Mouse (Mus musculus) liver, embryonic 11.5 days (tissue): ENCODE data around the gene Cacna2d4. TPM values are rescaled to one million over a fixed set of nuclear protein-coding genes. Genes with fewer than 3 reads are reported as not detected.

Source experiments
- ATAC-seq: fragments of 200-750 bp; cut with Nextera tagmentation; replicated peaks from 2 replicates; pipeline ENCODE4 v1.8.0; 2017; ENCODE audit warnings: moderate number of reproducible peaks, mild to moderate bottlenecking, moderate TSS enrichment, moderate library complexity; ENCODE audit not compliant: low FRiP score
- DNase-seq: peaks from one replicate; pipeline ENCODE4 v3.0.0-alpha.2; 2017; ENCODE audit warnings: low spot score
- H3K27ac ChIP-seq: fragments of 300-500 bp; sonication (generic); 2 replicates; pipeline ENCODE4 v1.5.1; 2014; ENCODE audit warnings: mild to moderate bottlenecking, low read depth, low read length, control low read depth
- H3K27me3 ChIP-seq: fragments of 300-500 bp; sonication (generic); replicated peaks from 2 replicates; pipeline ENCODE4 v1.6.1; 2014; ENCODE audit warnings: low read length, mixed read lengths; ENCODE audit not compliant: control insufficient read depth, insufficient read depth
- H3K36me3 ChIP-seq: fragments of 300-500 bp; sonication (generic); 2 replicates; pipeline ENCODE4 v1.6.1; 2014; ENCODE audit warnings: mild to moderate bottlenecking, low read length, moderate library complexity, mixed read lengths; ENCODE audit not compliant: control insufficient read depth, insufficient read depth
- H3K4me1 ChIP-seq: fragments of 300-500 bp; sonication (generic); replicated peaks from 2 replicates; pipeline ENCODE4 v1.6.1; 2014; ENCODE audit warnings: low read length, mixed read lengths; ENCODE audit not compliant: control insufficient read depth, insufficient read depth
- H3K4me2 ChIP-seq: fragments of 300-500 bp; sonication (generic); 2 replicates; pipeline ENCODE4 v1.6.1; 2014; ENCODE audit warnings: mild to moderate bottlenecking, control low read depth, moderate library complexity
- H3K4me3 ChIP-seq: fragments of 300-500 bp; sonication (generic); 2 replicates; pipeline ENCODE4 v1.5.1; 2014; ENCODE audit warnings: low read depth, low read length, control low read depth
- H3K9ac ChIP-seq: fragments of 300-500 bp; sonication (generic); 2 replicates; pipeline ENCODE4 v1.6.1; 2014; ENCODE audit warnings: low read depth, low read length, control low read depth
- H3K9me3 ChIP-seq: fragments of 300-500 bp; sonication (generic); 2 replicates; pipeline ENCODE4 v1.6.1; 2016; ENCODE audit warnings: low read length, inconsistent platforms, mixed read lengths; ENCODE audit not compliant: control insufficient read depth
- WGBS: fragments of 180-500 bp; shearing (Covaris S2); extraction: QIAGEN DNeasy Blood & Tissue Kit; methylation state at CpG from one replicate; pipeline ENCODE4 v1.1.7; 2014; 5-methylcytosine and 5-hydroxymethylcytosine counted together
- polyA plus RNA-seq: library from polyadenylated mRNA; unstranded; fragments of >200 nt; fragmentation: Nextera tagmentation; extraction: Ambion mirVana; gene quantifications from 2 replicates; pipeline ENCODE4 v1.2.1, GENCODE M21; 2014

Cacna2d4 gene
- polyA plus RNA-seq, 1 experiment from 2014 or later = not detected

DNA sequence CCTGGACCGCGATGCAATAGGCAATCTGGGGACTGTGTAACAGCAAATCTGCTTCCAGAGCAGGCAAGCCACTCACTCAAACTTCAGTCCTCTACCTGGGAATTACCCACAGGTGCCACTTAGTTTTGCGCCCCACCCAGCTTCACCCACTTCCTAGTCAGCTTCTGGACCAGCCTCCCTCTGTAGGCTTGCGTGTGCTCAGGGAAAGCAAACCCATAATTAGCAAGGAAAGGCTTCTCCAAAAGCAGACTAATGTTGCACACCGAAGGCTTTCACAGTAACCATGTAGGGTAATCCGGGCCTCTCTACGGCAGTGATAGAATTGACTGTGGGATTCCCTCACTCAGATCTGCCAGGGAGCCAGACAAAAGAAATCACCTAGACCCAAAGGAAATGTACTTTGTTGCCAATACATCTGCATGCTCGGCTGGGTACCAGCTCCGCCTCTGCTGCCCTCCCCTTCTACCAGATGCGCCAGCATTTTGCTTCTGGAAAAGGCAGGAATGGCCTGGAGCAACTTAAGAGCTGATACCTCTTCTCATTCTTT, 71.6 kb downstream of the Cacna2d4 start:
- no peaks in the 10 kb centered on the region for H3K9me3 ChIP-seq
- H3K9ac ChIP-seq = no peak overlapping the region
- H3K4me2 ChIP-seq = no peak overlapping the region
- no peaks in the 10 kb centered on the region for H3K4me1 ChIP-seq
- H3K36me3 ChIP-seq = no peaks in the 10 kb centered on the region
- no peak overlapping the region for H3K4me3 ChIP-seq
- no peak overlapping the region for H3K27ac ChIP-seq
- ATAC-seq = no peak
- H3K27me3 ChIP-seq = no peaks in the 10 kb centered on the region; the same call in 1 of the 2 replicates
- no peak for DNase-seq
- 66% methylated on average over 10 of the region's 10 CpGs for WGBS

DNA sequence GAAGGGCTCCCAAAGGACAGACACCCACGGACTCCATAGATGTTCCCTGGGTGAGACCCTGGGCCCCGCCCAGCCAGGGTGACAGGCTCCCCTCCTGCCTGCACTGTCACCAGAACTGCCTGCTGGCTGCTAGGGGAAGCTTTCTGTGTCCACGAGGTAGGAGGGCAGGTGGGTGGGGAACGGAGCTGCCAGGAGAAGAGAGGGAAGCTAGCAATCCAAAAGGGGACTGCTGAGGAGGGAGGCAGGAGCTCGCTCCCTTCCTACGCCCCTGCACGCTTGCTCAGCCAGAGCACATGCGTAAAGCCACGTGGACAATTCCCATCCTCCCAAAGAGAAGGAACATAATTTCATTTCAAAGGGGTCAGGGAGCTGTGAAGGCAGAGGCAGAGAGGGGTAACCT, 73.8 kb downstream of the Cacna2d4 start:
- ATAC-seq (no peak), DNase-seq (no peak)
- WGBS = 58% methylated on average over 9 of the region's 9 CpGs
- H3K36me3 ChIP-seq = no peaks in the 10 kb centered on the region
- H3K9me3 ChIP-seq = no peaks in the 10 kb centered on the region
- H3K4me2 ChIP-seq = no peak overlapping the region
- H3K4me3 ChIP-seq = no peak overlapping the region
- no peaks in the 10 kb centered on the region; the same call in 1 of the 2 replicates for H3K27me3 ChIP-seq
- no peak overlapping the region for H3K9ac ChIP-seq
- no peak overlapping the region for H3K27ac ChIP-seq
- H3K4me1 ChIP-seq = no peaks in the 10 kb centered on the region

DNA sequence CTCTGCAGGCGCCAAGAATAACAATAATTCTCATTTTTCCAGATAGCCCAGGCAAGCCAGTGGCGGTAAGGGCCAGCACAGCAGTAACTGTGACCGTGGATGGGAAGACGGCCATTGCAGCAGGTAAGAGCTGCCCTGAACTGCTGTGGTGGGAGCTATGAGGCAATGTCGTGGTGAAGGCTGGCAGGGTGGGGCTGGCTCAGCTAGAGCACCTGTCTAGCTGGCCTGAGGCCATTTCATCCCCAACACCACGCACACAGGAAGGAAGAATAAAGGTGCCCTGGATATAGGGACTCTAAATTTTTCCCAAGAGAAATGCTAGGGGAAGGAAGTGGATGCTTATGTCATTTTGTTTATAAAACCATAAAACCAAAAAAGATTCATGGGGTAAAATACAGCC, 76.1 kb downstream of the Cacna2d4 start:
- WGBS = 74% methylated on average over 6 of the region's 6 CpGs
- Histone ChIP-seq H3K36me3 (no peaks in the 10 kb centered on the region), H3K9ac (no peak overlapping the region), H3K27me3 (no peaks in the 10 kb centered on the region; the same call in 1 of the 2 replicates), H3K4me3 (no peak overlapping the region), H3K4me2 (no peak overlapping the region), H3K9me3 (no peaks in the 10 kb centered on the region), H3K27ac (no peak overlapping the region), H3K4me1 (no peaks in the 10 kb centered on the region)
- ATAC-seq = no peak
- no peak for DNase-seq

DNA sequence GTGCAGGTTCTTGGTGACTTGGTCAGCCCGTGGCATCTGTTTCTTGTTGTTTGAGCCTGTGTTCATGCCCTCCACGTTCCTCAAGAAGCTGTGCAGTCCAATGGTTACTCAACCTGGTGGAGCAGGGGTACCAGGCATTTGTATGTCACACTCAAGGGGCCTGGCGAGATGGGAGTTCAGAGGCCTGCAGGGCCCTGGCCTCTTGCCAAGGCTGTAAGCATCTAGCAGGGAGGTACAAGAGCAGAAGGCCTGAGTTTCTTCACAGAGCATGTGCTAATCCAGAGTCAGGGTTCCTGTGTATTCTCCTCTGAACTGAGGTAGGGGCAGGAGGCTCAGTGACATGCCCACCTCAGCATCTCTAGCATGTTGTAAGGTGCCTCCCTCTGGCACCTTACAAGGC, 76.8 kb downstream of the Cacna2d4 start:
- Histone ChIP-seq H3K4me3 (no peak overlapping the region), H3K9me3 (no peaks in the 10 kb centered on the region), H3K27ac (no peak overlapping the region), H3K27me3 (no peaks in the 10 kb centered on the region; the same call in 1 of the 2 replicates), H3K4me1 (no peaks in the 10 kb centered on the region), H3K36me3 (no peaks in the 10 kb centered on the region), H3K4me2 (no peak overlapping the region), H3K9ac (no peak overlapping the region)
- ATAC-seq (no peak), DNase-seq (no peak)
- WGBS = 66% methylated on average over 3 of the region's 3 CpGs

DNA sequence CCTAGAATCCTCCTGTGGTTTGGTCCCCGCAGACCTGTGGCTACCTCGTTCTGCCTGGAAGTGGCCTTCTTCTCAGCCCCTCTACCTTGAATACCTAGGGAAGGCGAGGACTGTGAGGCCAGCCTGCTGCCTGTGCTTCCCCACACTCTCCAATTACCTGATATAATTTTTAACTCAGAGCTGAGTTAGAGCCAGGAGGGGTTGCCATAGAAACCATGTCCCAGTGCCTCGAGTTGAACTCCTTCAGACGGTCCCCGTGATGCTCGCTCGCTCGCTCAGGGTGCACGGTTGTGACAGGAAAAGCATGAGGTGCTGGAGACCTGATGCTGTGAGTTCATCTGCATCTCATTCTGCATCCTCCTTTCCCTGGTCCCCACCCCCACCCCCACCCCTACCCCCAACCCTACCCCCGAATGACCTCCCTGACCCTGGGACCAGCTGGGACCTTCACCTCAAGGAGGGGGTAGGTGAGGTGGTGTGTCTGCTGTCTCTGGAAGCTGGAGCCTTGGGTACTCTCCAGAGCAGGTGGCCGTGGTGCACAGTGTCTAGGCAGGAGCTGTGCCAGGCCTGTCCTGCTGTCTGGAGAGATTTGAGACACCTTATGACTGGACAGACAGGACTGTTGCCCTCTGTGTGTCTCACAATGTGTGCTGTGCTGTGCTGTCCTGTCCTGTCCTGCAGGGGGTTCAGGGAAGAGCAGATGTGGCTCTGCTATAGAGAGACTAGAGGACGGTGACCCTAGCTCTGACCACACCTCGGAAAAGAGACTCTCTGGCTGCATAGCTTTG, 77.5 kb downstream of the Cacna2d4 start:
- no peak overlapping the region for H3K9ac ChIP-seq
- 59% methylated on average over 14 of the region's 14 CpGs for WGBS
- H3K4me1 ChIP-seq = no peaks in the 10 kb centered on the region
- ATAC-seq = no peak
- no peaks in the 10 kb centered on the region for H3K36me3 ChIP-seq
- H3K27ac ChIP-seq = no peak overlapping the region
- H3K4me3 ChIP-seq = no peak overlapping the region
- H3K4me2 ChIP-seq = no peak overlapping the region
- H3K9me3 ChIP-seq = no peaks in the 10 kb centered on the region
- no peaks in the 10 kb centered on the region; the same call in 1 of the 2 replicates for H3K27me3 ChIP-seq
- no peak for DNase-seq

DNA sequence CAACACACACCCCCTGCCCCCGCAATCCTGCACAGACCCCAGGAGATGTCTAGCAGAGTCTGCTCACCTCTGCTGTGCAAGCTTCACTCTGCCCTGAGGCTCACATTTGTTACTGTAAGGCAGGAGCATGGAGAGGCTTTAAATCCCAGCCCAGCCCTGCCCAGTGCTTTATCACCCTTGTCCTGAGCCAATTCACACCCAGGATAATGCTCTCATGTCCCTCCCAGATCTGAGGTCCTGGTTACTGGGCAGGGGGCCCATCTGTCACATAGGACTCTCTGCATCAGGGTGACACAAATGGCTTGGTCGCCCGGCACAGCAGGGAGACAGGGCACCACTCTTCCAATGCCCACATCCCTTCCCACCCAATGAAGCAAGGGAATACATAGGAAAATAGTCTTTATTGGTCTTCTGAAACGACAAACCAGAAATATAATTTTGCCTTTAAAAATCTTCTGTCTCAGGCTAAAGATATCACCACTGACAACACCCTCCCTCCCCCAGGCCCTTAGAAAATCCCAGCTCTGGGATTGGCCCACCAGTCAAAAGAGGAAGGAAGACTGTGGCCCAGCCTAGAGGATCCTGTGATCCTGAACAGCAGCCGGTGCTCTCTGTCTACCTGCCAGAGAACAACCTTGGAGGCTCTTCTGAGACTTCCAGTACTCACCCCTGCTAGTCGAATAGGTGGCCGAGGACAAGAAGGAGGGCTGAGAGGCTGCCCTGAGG, 78.6 kb downstream of the Cacna2d4 start:
- WGBS = 32% methylated on average over 7 of the region's 7 CpGs
- Histone ChIP-seq H3K4me3 (no peak overlapping the region), H3K4me1 (no peaks in the 10 kb centered on the region), H3K36me3 (no peaks in the 10 kb centered on the region), H3K9me3 (no peaks in the 10 kb centered on the region), H3K27ac (no peak overlapping the region), H3K4me2 (no peak overlapping the region), H3K9ac (no peak overlapping the region), H3K27me3 (no peaks in the 10 kb centered on the region; the same call in 1 of the 2 replicates)
- no peak for DNase-seq
- no peak for ATAC-seq

DNA sequence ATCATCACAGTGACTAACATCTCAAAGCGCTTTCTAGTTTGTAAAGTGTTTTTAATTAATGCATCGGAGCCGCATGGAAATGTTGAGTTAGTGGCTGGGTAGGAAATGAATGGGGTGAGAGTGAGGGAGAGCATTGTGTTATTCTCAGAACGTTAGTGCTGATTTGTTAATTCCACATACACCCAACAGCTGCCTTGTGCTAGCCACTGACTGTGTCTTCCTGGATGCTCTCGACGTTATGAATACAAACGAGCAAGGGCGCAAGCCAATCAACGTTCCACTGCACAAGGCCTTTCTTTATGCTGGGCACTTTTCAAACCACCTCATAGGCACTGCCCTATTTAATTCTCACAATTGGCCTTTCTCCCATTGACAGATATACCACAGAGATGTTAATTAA, 82.4 kb downstream of the Cacna2d4 start:
- Histone ChIP-seq H3K27ac (no peak overlapping the region), H3K9ac (no peak overlapping the region), H3K4me1 (no peaks in the 10 kb centered on the region), H3K36me3 (no peaks in the 10 kb centered on the region), H3K4me3 (no peak overlapping the region), H3K27me3 (peaks cover 5% of the 10 kb centered on the region; the same call in 1 of the 2 replicates), H3K9me3 (no peaks in the 10 kb centered on the region), H3K4me2 (no peak overlapping the region)
- DNase-seq (no peak), ATAC-seq (no peak)
- 82% methylated on average over 9 of the region's 9 CpGs for WGBS

DNA sequence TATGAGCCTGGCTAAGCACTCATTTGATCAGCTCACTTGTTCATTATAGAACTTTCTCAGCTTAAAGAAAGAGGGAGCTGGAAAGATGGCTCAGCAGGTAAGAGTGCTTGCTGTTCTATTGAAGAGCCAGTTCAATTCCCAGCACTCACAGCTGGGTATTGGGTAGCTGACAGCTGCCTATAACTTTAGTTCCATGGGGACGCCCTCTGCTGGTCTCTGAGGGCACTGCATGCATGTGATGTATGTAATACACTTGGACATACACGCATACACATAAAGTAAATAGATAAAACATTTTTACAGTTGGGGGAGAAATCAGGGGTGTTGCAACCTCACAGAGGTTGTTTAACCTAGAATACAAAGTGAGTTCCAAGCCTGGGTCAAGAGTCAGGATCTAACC, 83.0 kb downstream of the Cacna2d4 start:
- ATAC-seq = no peak
- WGBS = 71% methylated on average over 2 of the region's 2 CpGs

More for the DNA sequence above, 83.0 kb downstream of the Cacna2d4 start:
- H3K4me2 ChIP-seq = no peak overlapping the region
- no peaks in the 10 kb centered on the region for H3K4me1 ChIP-seq
- H3K9ac ChIP-seq = no peak overlapping the region
- no peaks in the 10 kb centered on the region for H3K36me3 ChIP-seq
- H3K27ac ChIP-seq = no peak overlapping the region
- no peaks in the 10 kb centered on the region for H3K9me3 ChIP-seq
- DNase-seq = no peak
- peaks cover 5% of the 10 kb centered on the region for H3K27me3 ChIP-seq
- no peak overlapping the region for H3K4me3 ChIP-seq
